Mouse (Mus musculus) adrenal gland, adult 8-10 months (tissue): ENCODE measurements around the gene Ppip5k2. TPM values are rescaled to one million over a fixed set of nuclear protein-coding genes. Genes with fewer than 3 reads are reported as not detected.

ENCODE experiments used
- DNase-seq: peaks from one replicate; pipeline ENCODE4 v3.0.0; 2022
- total RNA-seq, 4 experiments: library from RNA; stranded (reverse); gene quantifications; 2 replicates each; pipeline ENCODE4 v1.2.4; 2022

The Ppip5k2 gene
- total RNA-seq, 4 experiments from 2014 or later: 13.4 to 18.2 (median 16.7) TPM

- DNase-seq: no peak
Observed at GRCm38 (mm10) chr1:97754392-97754791, 15.8 kb downstream of the Ppip5k2 start.

- DNase-seq: no peak
Observed at GRCm38 (mm10) chr1:97753216-97753615, 17.0 kb downstream of the Ppip5k2 start.

GRCm38 (mm10) chr1:97748163-97748562, 22.0 kb downstream of the Ppip5k2 start:
- DNase-seq: no peak

- DNase-seq: no peak
Observed at GRCm38 (mm10) chr1:97746261-97746660, 23.9 kb downstream of the Ppip5k2 start.

- no peak for DNase-seq
Observed at GRCm38 (mm10) chr1:97745712-97746111, 24.5 kb downstream of the Ppip5k2 start.

GRCm38 (mm10) chr1:97743063-97743462, 27.1 kb downstream of the Ppip5k2 start:
- no peak for DNase-seq

GRCm38 (mm10) chr1:97729339-97729738, 40.9 kb downstream of the Ppip5k2 start:
- DNase-seq: no peak

GRCm38 (mm10) chr1:97726730-97727129, 43.5 kb downstream of the Ppip5k2 start:
- DNase-seq: no peak

- DNase-seq: no peak
Observed at GRCm38 (mm10) chr1:97718440-97718839, 51.8 kb downstream of the Ppip5k2 start.

GRCm38 (mm10) chr1:97714334-97714868, 55.8 kb downstream of the Ppip5k2 start:
- no peak for DNase-seq

GRCm38 (mm10) chr1:97710520-97710919, 59.7 kb downstream of the Ppip5k2 start:
- no peak for DNase-seq

- no peak for DNase-seq
Observed at GRCm38 (mm10) chr1:97705389-97705788, 64.8 kb downstream of the Ppip5k2 start.

GRCm38 (mm10) chr1:97704646-97705045, 65.6 kb downstream of the Ppip5k2 start:
- DNase-seq: no peak

GRCm38 (mm10) chr1:97698956-97699570, 71.1 kb downstream of the Ppip5k2 start:
- DNase-seq: no peak

- no peak for DNase-seq
Observed at GRCm38 (mm10) chr1:97697273-97697672, 72.9 kb downstream of the Ppip5k2 start.

- no peak for DNase-seq
Observed at GRCm38 (mm10) chr1:97693825-97694224, 76.4 kb downstream of the Ppip5k2 start.

- DNase-seq: no peak
Observed at GRCm38 (mm10) chr1:97688756-97689155, 81.5 kb downstream of the Ppip5k2 start.

GRCm38 (mm10) chr1:97676526-97677177, 93.6 kb downstream of the Ppip5k2 start:
- no peak for DNase-seq

GRCm38 (mm10) chr1:97676115-97676514, 94.1 kb downstream of the Ppip5k2 start:
- DNase-seq: no peak

- no peak for DNase-seq
Observed at GRCm38 (mm10) chr1:97672849-97673248, 97.4 kb downstream of the Ppip5k2 start.

GRCm38 (mm10) chr1:97667288-97667687, 102.9 kb downstream of the Ppip5k2 start:
- no peak for DNase-seq

GRCm38 (mm10) chr1:97662324-97662723, 107.9 kb downstream of the Ppip5k2 start:
- no peak for DNase-seq

- peak; percentile 65 for DNase-seq
Observed at GRCm38 (mm10) chr1:97661406-97662241, 108.6 kb downstream of the Ppip5k2 start, which contains the start of gene D1Ertd622e. TSS of gene D1Ertd622e (minus strand) at chr1:97662074.
